Mouse (Mus musculus) common myeloid progenitor, adult 5-6 weeks (primary cell): ENCODE results near the gene Tarbp2. TPM values are rescaled to one million over a fixed set of nuclear protein-coding genes. Genes with fewer than 3 reads are reported as not detected.

Experiments used
- ATAC-seq: replicated peaks from 2 replicates; pipeline ENCODE4 v1.8.0; 2016; ENCODE audit warnings: low read depth, mild to moderate bottlenecking, moderate TSS enrichment, inconsistent platforms; ENCODE audit not compliant: poor library complexity, severe bottlenecking
- total RNA-seq: library from RNA; stranded (forward); fragments of 200-1000, 187-1606 nt; gene quantifications from 2 replicates; pipeline ENCODE4 v1.2.3, GENCODE M21; 2017

Gene Tarbp2
- total RNA-seq, 1 experiment from 2014 or later = 31.7 TPM

DNA sequence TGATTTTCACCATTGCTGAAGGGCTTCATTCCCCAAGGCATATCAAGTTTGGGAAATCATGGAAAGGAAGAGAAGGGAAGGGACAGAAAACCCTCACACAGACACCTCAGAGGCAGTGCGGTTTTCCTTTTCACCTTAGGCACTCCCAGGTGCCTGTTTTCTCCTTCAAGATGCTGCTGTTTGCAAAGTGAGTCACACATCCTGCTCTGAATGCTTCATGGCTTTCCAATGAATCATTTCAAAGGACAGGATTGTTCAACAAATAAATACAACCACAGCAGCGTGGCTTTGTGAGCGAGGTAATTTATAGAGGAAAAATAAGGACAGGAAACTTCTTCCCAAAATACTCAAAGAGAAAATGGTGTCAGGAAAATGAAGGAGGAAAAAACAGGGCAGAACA is 54.1 kb downstream of the Tarbp2 start:
- no peak for ATAC-seq

Other genes with a start within 250 kb of the Tarbp2 start
- gene Gm9918, start 247.6 kb upstream of the Tarbp2 start, total RNA-seq = not detected in 2 replicates
- 16.8 and 21.0 TPM in 2 replicates for gene Mfsd5, start 238.7 kb upstream of the Tarbp2 start, total RNA-seq
- 24.6 and 39.7 TPM in 2 replicates for gene Espl1, start 221.9 kb upstream of the Tarbp2 start, total RNA-seq
- 219 and 289 TPM in 2 replicates for gene Pfdn5, start 192.1 kb upstream of the Tarbp2 start, total RNA-seq
- 40.0 and 50.8 TPM in 2 replicates for gene Myg1, start 186.5 kb upstream of the Tarbp2 start, total RNA-seq
- gene Aaas, start 167.4 kb upstream of the Tarbp2 start, total RNA-seq = 111 and 199 TPM in 2 replicates
- gene Sp7, start 151.0 kb upstream of the Tarbp2 start, total RNA-seq = not detected in 2 replicates
- gene Sp1, start 112.0 kb upstream of the Tarbp2 start, total RNA-seq = 65.3 and 87.3 TPM in 2 replicates
- not detected in 2 replicates for gene Amhr2, start 72.8 kb upstream of the Tarbp2 start, total RNA-seq
- gene Prr13, start 59.2 kb upstream of the Tarbp2 start, total RNA-seq = 38.7 and 51.2 TPM in 2 replicates
- 227 and 349 TPM in 2 replicates for gene Pcbp2, start 47.7 kb upstream of the Tarbp2 start, total RNA-seq
- not detected in 2 replicates for gene Gm10337, start 14.5 kb upstream of the Tarbp2 start, total RNA-seq
- 0.92 and 1.3 TPM in 2 replicates for gene Map3k12, start 1.1 kb upstream of the Tarbp2 start, total RNA-seq
- gene Npff, start 6.8 kb downstream of the Tarbp2 start, total RNA-seq = 0.50 and 0.68 TPM in 2 replicates
- gene Gm28047, start 106.9 kb downstream of the Tarbp2 start, total RNA-seq = not detected in 2 replicates
- 35.6 and 70.9 TPM in 2 replicates for gene Atf7, start 107.3 kb downstream of the Tarbp2 start, total RNA-seq
- gene Atp5g2, start 154.2 kb downstream of the Tarbp2 start, total RNA-seq = 24.4 and 33.1 TPM in 2 replicates
- gene Calcoco1, start 204.0 kb downstream of the Tarbp2 start, total RNA-seq = 21.2 and 23.2 TPM in 2 replicates